ENCODE assay signal across 9 mouse cellular contexts in the genomic region with DNA sequence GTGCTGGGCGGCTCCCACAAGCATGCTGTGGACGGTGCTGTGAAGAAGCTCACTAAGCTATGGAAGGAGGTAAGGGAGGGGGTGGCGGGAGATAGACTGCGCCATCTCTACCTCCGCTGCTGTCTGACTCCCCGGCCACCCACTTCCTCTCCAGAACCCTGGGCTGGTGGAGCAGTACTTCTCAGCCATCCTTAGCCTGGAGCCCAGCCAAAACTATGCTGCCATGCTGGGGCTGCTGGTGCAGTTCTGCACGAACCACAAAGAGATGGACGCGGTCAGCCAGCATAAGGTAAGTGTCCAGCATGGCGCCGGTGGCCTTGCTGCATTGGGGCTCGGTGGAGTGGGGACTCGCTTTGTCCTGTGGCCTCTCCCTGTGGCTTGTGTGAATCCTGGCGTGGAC.
"Had no signal": no experiment of that assay in that cellular context is flagged by ENCODE, and none has a peak within 500 bp of the region (broad histone marks: within the 10 kb centered on the region; RNA-seq: fewer than 3 reads in every experiment).

No protein-coding gene starts in this region.

- H3K27ac ChIP-seq: layer of hippocampus, adult 2 months; limb, embryonic 12.5 days; liver, embryonic 14.5 days; midbrain, embryonic 13.5 days had no signal

- H3K4me3 ChIP-seq: layer of hippocampus, adult 2 months; limb, embryonic 12.5 days; midbrain, embryonic 13.5 days had no signal

- H3K9ac ChIP-seq: limb, embryonic 12.5 days; liver, embryonic 14.5 days; midbrain, embryonic 13.5 days had no signal

- H3K27me3 ChIP-seq: limb, embryonic 12.5 days; midbrain, embryonic 13.5 days had no signal

- H3K4me1 ChIP-seq: limb, embryonic 12.5 days; midbrain, embryonic 13.5 days had no signal

- ATAC-seq: midbrain, embryonic 13.5 days had no signal

- DNase-seq: kidney, postnatal 10 days; kidney, postnatal 4 days; lung, adult 18-20 months; thymus, adult 2 months; thymus, postnatal 25 days had no signal

- H3K4me2 ChIP-seq: limb, embryonic 12.5 days; midbrain, embryonic 13.5 days had no signal
